Mouse (Mus musculus): ENCODE measurements around the gene Olfr586. TPM values are rescaled to one million over a fixed set of nuclear protein-coding genes. Genes with fewer than 3 reads are reported as not detected.
A peak's percentile ranks its signal among the peaks of the same experiment; 100 is the strongest.

Olfr586 gene
- polyA plus RNA-seq (2014; fragmentation: Nextera tagmentation; extraction: Ambion mirVana) = not detected in 2 replicates

DNA sequence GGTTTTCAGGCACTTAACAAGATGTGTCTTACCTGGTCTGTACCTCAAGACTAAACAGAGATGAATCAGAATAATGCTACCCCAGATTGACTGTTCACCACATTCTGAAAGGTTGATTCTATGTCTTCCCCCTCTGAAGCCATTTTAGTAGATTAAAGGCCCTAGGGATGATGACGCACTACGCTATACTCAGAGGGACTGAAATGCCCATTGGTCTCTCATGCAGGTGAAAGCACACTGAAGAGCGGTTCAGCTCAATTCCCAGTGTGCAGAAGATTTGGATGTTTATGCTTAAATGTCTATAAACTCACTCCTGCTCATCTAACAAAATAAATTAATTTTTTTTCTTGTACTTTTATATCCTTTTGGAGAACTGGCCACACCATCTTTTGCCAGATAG lies at the start of gene Olfr586:
TSS of gene Olfr586 (minus strand) at position 101 of the 400 bp plus-strand sequence.
- Histone ChIP-seq H3K27me3 (ENCODE audit: control insufficient read depth, insufficient read depth, low read length) (no peaks in the 10 kb centered on the region), H3K27ac (ENCODE audit: low read depth, low read length) (no peak within 1 kb of the TSS), H3K9me3 (ENCODE audit: control insufficient read depth, low read length) (no peaks in the 10 kb centered on the region), H3K4me1 (ENCODE audit: control insufficient read depth, insufficient read depth, low read length) (no peaks in the 10 kb centered on the region), H3K36me3 (ENCODE audit: control insufficient read depth, insufficient read depth, low read length) (no peaks in the 10 kb centered on the region), H3K4me2 (no peak within 1 kb of the TSS), H3K4me3 (ENCODE audit: low read depth, low read length) (no peak within 1 kb of the TSS), H3K9ac (ENCODE audit: low read length) (no peak within 1 kb of the TSS)
- ATAC-seq (ENCODE audit: low FRiP score) = no peak
- no peak for DNase-seq (ENCODE audit: low spot score, missing footprints)
- 93% methylated on average over 3 of the region's 3 CpGs for WGBS

DNA sequence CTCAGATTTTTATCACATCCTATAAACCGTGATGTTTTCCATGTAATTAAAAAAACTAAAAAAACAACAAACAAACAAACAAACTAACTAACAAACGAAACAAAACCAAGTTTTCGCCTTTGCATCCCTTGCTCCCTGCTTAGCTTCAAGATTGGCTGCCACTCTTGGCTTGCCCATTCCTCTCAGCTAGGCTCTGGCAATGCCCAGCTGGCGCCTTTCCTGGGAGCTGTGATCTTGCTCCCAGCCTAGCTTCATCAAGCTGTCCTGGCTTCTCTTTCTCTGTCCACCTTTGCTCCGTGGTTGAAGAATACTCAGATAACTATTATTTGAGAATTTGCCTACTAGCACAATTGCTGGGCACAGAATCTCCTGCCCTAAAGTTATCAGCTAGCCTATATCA lies 44.3 kb upstream of the Olfr586 start:
- Histone ChIP-seq H3K27me3 (ENCODE audit: control insufficient read depth, insufficient read depth, low read length) (no peaks in the 10 kb centered on the region), H3K27ac (ENCODE audit: low read depth, low read length) (no peak overlapping the region), H3K4me3 (ENCODE audit: low read depth, low read length) (no peak overlapping the region), H3K36me3 (ENCODE audit: control insufficient read depth, insufficient read depth, low read length) (no peaks in the 10 kb centered on the region), H3K4me2 (no peak overlapping the region), H3K4me1 (ENCODE audit: control insufficient read depth, insufficient read depth, low read length) (no peaks in the 10 kb centered on the region), H3K9me3 (ENCODE audit: control insufficient read depth, low read length) (no peaks in the 10 kb centered on the region), H3K9ac (ENCODE audit: low read length) (no peak overlapping the region)
- WGBS = 85% methylated on average over 5 of the region's 5 CpGs
- DNase-seq (ENCODE audit: low spot score, missing footprints) (no peak), ATAC-seq (ENCODE audit: low FRiP score) (no peak)

DNA sequence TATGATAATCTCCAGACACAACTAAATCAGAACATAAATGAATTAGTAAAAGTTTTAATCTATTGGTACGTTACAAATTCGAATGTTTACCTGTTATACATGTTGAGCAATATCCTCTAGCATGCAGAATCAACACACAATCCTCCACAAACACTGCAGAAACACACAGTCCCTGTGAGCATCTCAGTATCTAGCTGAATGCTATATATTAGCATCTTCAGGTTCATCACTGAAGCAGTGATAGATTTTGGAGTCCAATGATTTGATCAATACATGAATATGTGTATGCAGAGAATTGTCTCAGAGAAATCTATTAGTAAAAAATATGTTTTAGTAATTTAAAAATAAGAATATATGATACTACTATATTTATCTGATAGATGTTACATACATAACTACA lies 30.8 kb upstream of the Olfr586 start, which contains the start of gene Olfr589:
TSS of gene Olfr589 (minus strand) at position 101 of the 400 bp plus-strand sequence.
- H3K4me1 ChIP-seq (ENCODE audit: control insufficient read depth, insufficient read depth, low read length) = no peaks in the 10 kb centered on the region
- H3K9me3 ChIP-seq (ENCODE audit: control insufficient read depth, low read length) = no peaks in the 10 kb centered on the region
- no peak within 1 kb of the TSS for H3K27ac ChIP-seq (ENCODE audit: low read depth, low read length)
- DNase-seq (ENCODE audit: low spot score, missing footprints) (no peak), ATAC-seq (ENCODE audit: low FRiP score) (no peak)
- no peak within 1 kb of the TSS for H3K4me2 ChIP-seq
- H3K4me3 ChIP-seq (ENCODE audit: low read depth, low read length) = no peak within 1 kb of the TSS
- no peaks in the 10 kb centered on the region for H3K27me3 ChIP-seq (ENCODE audit: control insufficient read depth, insufficient read depth, low read length)
- 74% methylated on average over 2 of the region's 2 CpGs for WGBS
- no peaks in the 10 kb centered on the region for H3K36me3 ChIP-seq (ENCODE audit: control insufficient read depth, insufficient read depth, low read length)
- no peak within 1 kb of the TSS for H3K9ac ChIP-seq (ENCODE audit: low read length)

DNA sequence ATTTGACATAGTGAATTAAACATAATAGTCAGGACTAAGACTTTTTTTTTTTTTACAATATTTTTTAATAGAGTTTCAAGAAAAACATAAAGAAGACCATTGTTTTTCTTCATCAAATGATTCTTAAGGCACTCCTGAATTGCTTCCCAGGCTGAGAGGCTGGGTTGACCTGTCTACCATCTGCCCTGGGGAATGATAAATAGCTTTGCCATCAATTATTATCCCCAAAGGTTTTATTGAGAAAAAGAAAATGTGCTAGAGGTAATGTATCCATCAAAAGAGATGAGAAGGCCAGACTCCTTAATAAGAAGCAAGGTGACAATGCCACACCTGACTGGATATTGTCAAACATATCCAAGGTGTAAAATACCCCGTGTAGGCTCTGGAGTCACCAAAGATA lies 15.1 kb upstream of the Olfr586 start, which contains the start of gene Olfr588-ps1:
TSS of gene Olfr588-ps1 (plus strand) at position 301 of the 400 bp plus-strand sequence.
- no peaks in the 10 kb centered on the region for H3K9me3 ChIP-seq (ENCODE audit: control insufficient read depth, low read length)
- H3K4me2 ChIP-seq = no peak within 1 kb of the TSS
- no peak for ATAC-seq (ENCODE audit: low FRiP score)
- no peaks in the 10 kb centered on the region for H3K4me1 ChIP-seq (ENCODE audit: control insufficient read depth, insufficient read depth, low read length)
- H3K36me3 ChIP-seq (ENCODE audit: control insufficient read depth, insufficient read depth, low read length) = no peaks in the 10 kb centered on the region
- no peaks in the 10 kb centered on the region for H3K27me3 ChIP-seq (ENCODE audit: control insufficient read depth, insufficient read depth, low read length)
- WGBS = 83% methylated on average over 1 of the region's 1 CpGs
- no peak within 1 kb of the TSS for H3K9ac ChIP-seq (ENCODE audit: low read length)
- DNase-seq (ENCODE audit: low spot score, missing footprints) = no peak
- no peak within 1 kb of the TSS for H3K4me3 ChIP-seq (ENCODE audit: low read depth, low read length)
- no peak within 1 kb of the TSS for H3K27ac ChIP-seq (ENCODE audit: low read depth, low read length)

DNA sequence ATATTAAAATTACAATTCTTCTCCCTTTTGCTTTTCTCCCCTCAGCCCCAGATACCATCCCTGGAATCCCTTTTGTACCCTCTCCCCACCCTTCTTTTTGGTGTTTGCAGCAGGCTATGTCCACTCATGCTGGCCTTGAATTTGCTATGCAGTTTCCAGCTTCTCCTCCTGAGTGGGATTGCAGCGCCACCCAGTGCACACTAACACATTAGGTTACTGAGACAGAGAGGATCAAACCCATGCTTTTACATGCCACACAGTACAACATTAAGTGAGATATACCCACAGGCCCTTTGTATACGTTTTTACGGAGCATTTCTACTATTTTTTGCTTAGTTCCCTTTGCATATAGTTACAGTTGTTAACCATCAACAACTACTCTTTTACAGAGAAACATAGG lies 6.0 kb downstream of the Olfr586 start:
- H3K27me3 ChIP-seq (ENCODE audit: control insufficient read depth, insufficient read depth, low read length) = no peaks in the 10 kb centered on the region
- H3K27ac ChIP-seq (ENCODE audit: low read depth, low read length) = no peak overlapping the region
- no peaks in the 10 kb centered on the region for H3K9me3 ChIP-seq (ENCODE audit: control insufficient read depth, low read length)
- no peak overlapping the region for H3K9ac ChIP-seq (ENCODE audit: low read length)
- 48% methylated on average over 3 of the region's 3 CpGs for WGBS
- H3K4me2 ChIP-seq = no peak overlapping the region
- DNase-seq (ENCODE audit: low spot score, missing footprints) (peak; percentile 84), ATAC-seq (ENCODE audit: low FRiP score) (no peak)
- H3K36me3 ChIP-seq (ENCODE audit: control insufficient read depth, insufficient read depth, low read length) = no peaks in the 10 kb centered on the region
- no peaks in the 10 kb centered on the region for H3K4me1 ChIP-seq (ENCODE audit: control insufficient read depth, insufficient read depth, low read length)
- no peak overlapping the region for H3K4me3 ChIP-seq (ENCODE audit: low read depth, low read length)

DNA sequence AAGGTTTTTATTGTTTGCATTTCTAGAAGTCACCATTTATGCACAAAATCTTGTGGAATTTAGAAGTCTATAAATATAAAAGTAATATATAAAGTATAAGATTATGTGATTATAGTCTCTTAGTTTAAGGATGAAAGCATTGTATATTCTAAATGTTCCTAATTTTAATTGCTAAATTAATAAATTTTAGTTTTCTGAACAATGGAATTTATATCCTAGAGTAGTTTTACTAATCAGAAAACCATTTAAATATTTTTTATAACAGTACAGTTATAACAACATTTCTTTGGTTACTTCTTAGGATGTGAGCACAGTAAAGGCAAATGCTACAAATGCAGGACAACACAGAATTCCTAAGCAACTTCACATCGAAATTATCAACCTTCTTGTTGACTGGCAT lies 28.0 kb downstream of the Olfr586 start, which contains the start of gene Olfr585:
TSS of gene Olfr585 (plus strand) at position 301 of the 400 bp plus-strand sequence.
- H3K9me3 ChIP-seq (ENCODE audit: control insufficient read depth, low read length) = no peaks in the 10 kb centered on the region
- no peak within 1 kb of the TSS for H3K27ac ChIP-seq (ENCODE audit: low read depth, low read length)
- 90% methylated on average over 1 of the region's 1 CpGs for WGBS
- no peaks in the 10 kb centered on the region for H3K4me1 ChIP-seq (ENCODE audit: control insufficient read depth, insufficient read depth, low read length)
- H3K36me3 ChIP-seq (ENCODE audit: control insufficient read depth, insufficient read depth, low read length) = no peaks in the 10 kb centered on the region
- H3K9ac ChIP-seq (ENCODE audit: low read length) = no peak within 1 kb of the TSS
- DNase-seq (ENCODE audit: low spot score, missing footprints) (no peak), ATAC-seq (ENCODE audit: low FRiP score) (no peak)
- no peak within 1 kb of the TSS for H3K4me2 ChIP-seq
- H3K27me3 ChIP-seq (ENCODE audit: control insufficient read depth, insufficient read depth, low read length) = no peaks in the 10 kb centered on the region
- no peak within 1 kb of the TSS for H3K4me3 ChIP-seq (ENCODE audit: low read depth, low read length)

DNA sequence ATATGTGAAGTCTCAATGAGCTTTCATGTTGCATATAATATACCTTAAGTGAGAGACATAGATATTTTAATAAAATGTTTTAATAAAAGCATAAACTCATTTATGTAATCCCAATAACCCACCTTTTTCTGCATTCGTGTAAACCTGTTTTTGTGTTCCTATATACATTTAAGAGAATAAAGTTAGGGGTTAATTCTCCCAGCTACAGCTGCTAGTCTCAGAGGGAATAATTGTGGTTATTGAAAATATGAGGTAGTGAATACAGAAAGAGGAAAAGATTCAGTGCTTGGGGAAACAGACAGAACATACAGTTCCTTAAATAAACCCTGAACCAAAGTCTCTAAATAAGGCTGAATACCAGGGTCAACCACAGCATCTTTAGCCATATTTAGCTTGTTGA lies 43.9 kb downstream of the Olfr586 start, which contains the start of gene Olfr584:
TSS of gene Olfr584 (plus strand) at position 301 of the 400 bp plus-strand sequence.
- ATAC-seq (ENCODE audit: low FRiP score) = no peak
- DNase-seq (ENCODE audit: low spot score, missing footprints) = no peak
- no peak within 1 kb of the TSS for H3K27ac ChIP-seq (ENCODE audit: low read depth, low read length)
- H3K4me2 ChIP-seq = no peak within 1 kb of the TSS
- H3K4me3 ChIP-seq (ENCODE audit: low read depth, low read length) = no peak within 1 kb of the TSS
- WGBS = 77% methylated on average over 1 of the region's 1 CpGs
- H3K9ac ChIP-seq (ENCODE audit: low read length) = no peak within 1 kb of the TSS
- H3K9me3 ChIP-seq (ENCODE audit: control insufficient read depth, low read length) = no peaks in the 10 kb centered on the region
- H3K27me3 ChIP-seq (ENCODE audit: control insufficient read depth, insufficient read depth, low read length) = no peaks in the 10 kb centered on the region
- H3K4me1 ChIP-seq (ENCODE audit: control insufficient read depth, insufficient read depth, low read length) = no peaks in the 10 kb centered on the region
- H3K36me3 ChIP-seq (ENCODE audit: control insufficient read depth, insufficient read depth, low read length) = no peaks in the 10 kb centered on the region

Other genes starting within 250 kb of the Olfr586 start
- gene Olfr568, start 248.5 kb downstream of the Olfr586 start, polyA plus RNA-seq (2014; fragmentation: Nextera tagmentation; extraction: Ambion mirVana) = not detected in 2 replicates
- not detected in 2 replicates for gene Olfr569, start 234.8 kb downstream of the Olfr586 start, polyA plus RNA-seq (2014; fragmentation: Nextera tagmentation; extraction: Ambion mirVana)
- gene Olfr570, start 231.1 kb downstream of the Olfr586 start, polyA plus RNA-seq (2014; fragmentation: Nextera tagmentation; extraction: Ambion mirVana) = not detected in 2 replicates
- 0.11 TPM in 1 of 2 replicates, not detected in the other for gene Olfr571, start 208.1 kb downstream of the Olfr586 start, polyA plus RNA-seq (2014; fragmentation: Nextera tagmentation; extraction: Ambion mirVana)
- not detected in 2 replicates for gene Olfr572, start 201.2 kb downstream of the Olfr586 start, polyA plus RNA-seq (2014; fragmentation: Nextera tagmentation; extraction: Ambion mirVana)
- gene Olfr573-ps1, start 183.1 kb downstream of the Olfr586 start, polyA plus RNA-seq (2014; fragmentation: Nextera tagmentation; extraction: Ambion mirVana) = not detected in 2 replicates
- gene Olfr574, start 177.2 kb downstream of the Olfr586 start, polyA plus RNA-seq (2014; fragmentation: Nextera tagmentation; extraction: Ambion mirVana) = not detected in 2 replicates
- not detected in 2 replicates for gene Olfr575, start 166.9 kb downstream of the Olfr586 start, polyA plus RNA-seq (2014; fragmentation: Nextera tagmentation; extraction: Ambion mirVana)
- gene Olfr576, start 163.0 kb downstream of the Olfr586 start, polyA plus RNA-seq (2014; fragmentation: Nextera tagmentation; extraction: Ambion mirVana) = not detected in 2 replicates
- gene Olfr577, start 149.7 kb downstream of the Olfr586 start, polyA plus RNA-seq (2014; fragmentation: Nextera tagmentation; extraction: Ambion mirVana) = not detected in 2 replicates
- gene Olfr578, start 136.3 kb downstream of the Olfr586 start, polyA plus RNA-seq (2014; fragmentation: Nextera tagmentation; extraction: Ambion mirVana) = not detected in 2 replicates
- not detected in 2 replicates for gene Olfr582, start 87.6 kb downstream of the Olfr586 start, polyA plus RNA-seq (2014; fragmentation: Nextera tagmentation; extraction: Ambion mirVana)
- gene Olfr583, start 74.3 kb downstream of the Olfr586 start, polyA plus RNA-seq (2014; fragmentation: Nextera tagmentation; extraction: Ambion mirVana) = not detected in 2 replicates
- gene Olfr584, start 43.8 kb downstream of the Olfr586 start, polyA plus RNA-seq (2014; fragmentation: Nextera tagmentation; extraction: Ambion mirVana) = not detected in 2 replicates
- not detected in 2 replicates for gene Olfr585, start 27.9 kb downstream of the Olfr586 start, polyA plus RNA-seq (2014; fragmentation: Nextera tagmentation; extraction: Ambion mirVana)
- gene Olfr588-ps1, start 15.2 kb upstream of the Olfr586 start, polyA plus RNA-seq (2014; fragmentation: Nextera tagmentation; extraction: Ambion mirVana) = not detected in 2 replicates
- not detected in 2 replicates for gene Olfr589, start 30.7 kb upstream of the Olfr586 start, polyA plus RNA-seq (2014; fragmentation: Nextera tagmentation; extraction: Ambion mirVana)
- gene Olfr591, start 52.7 kb upstream of the Olfr586 start, polyA plus RNA-seq (2014; fragmentation: Nextera tagmentation; extraction: Ambion mirVana) = not detected in 2 replicates
- not detected in 2 replicates for gene Olfr592, start 59.2 kb upstream of the Olfr586 start, polyA plus RNA-seq (2014; fragmentation: Nextera tagmentation; extraction: Ambion mirVana)
- gene Olfr593, start 86.2 kb upstream of the Olfr586 start, polyA plus RNA-seq (2014; fragmentation: Nextera tagmentation; extraction: Ambion mirVana) = not detected in 2 replicates
- not detected in 2 replicates for gene Olfr594, start 91.4 kb upstream of the Olfr586 start, polyA plus RNA-seq (2014; fragmentation: Nextera tagmentation; extraction: Ambion mirVana)
- gene Usp17ld, start 126.9 kb upstream of the Olfr586 start, polyA plus RNA-seq (2014; fragmentation: Nextera tagmentation; extraction: Ambion mirVana) = not detected in 2 replicates
- not detected in 2 replicates for gene Olfr596, start 180.0 kb upstream of the Olfr586 start, polyA plus RNA-seq (2014; fragmentation: Nextera tagmentation; extraction: Ambion mirVana)
- not detected in 2 replicates for gene Olfr597, start 190.7 kb upstream of the Olfr586 start, polyA plus RNA-seq (2014; fragmentation: Nextera tagmentation; extraction: Ambion mirVana)
- not detected in 2 replicates for gene Olfr598, start 197.9 kb upstream of the Olfr586 start, polyA plus RNA-seq (2014; fragmentation: Nextera tagmentation; extraction: Ambion mirVana)
- gene Olfr599, start 210.3 kb upstream of the Olfr586 start, polyA plus RNA-seq (2014; fragmentation: Nextera tagmentation; extraction: Ambion mirVana) = not detected in 2 replicates
- gene Olfr600, start 224.0 kb upstream of the Olfr586 start, polyA plus RNA-seq (2014; fragmentation: Nextera tagmentation; extraction: Ambion mirVana) = not detected in 2 replicates
- gene Olfr601, start 237.0 kb upstream of the Olfr586 start, polyA plus RNA-seq (2014; fragmentation: Nextera tagmentation; extraction: Ambion mirVana) = not detected in 2 replicates